Mouse (Mus musculus) kidney, adult 9 months (tissue): ENCODE measurements around the gene Nav1.

Experiments
- DNase-seq: peaks from one replicate; pipeline ENCODE4 v3.0.0; 2022

The Nav1 gene

GRCm38 (mm10) chr1:135581001-135581400 is 26.1 kb downstream of the Nav1 start:
- DNase-seq, result no peak

- DNase-seq, result no peak
These were observed 28.0 kb downstream of the Nav1 start for GRCm38 (mm10) chr1:135579111-135579510.

DNA sequence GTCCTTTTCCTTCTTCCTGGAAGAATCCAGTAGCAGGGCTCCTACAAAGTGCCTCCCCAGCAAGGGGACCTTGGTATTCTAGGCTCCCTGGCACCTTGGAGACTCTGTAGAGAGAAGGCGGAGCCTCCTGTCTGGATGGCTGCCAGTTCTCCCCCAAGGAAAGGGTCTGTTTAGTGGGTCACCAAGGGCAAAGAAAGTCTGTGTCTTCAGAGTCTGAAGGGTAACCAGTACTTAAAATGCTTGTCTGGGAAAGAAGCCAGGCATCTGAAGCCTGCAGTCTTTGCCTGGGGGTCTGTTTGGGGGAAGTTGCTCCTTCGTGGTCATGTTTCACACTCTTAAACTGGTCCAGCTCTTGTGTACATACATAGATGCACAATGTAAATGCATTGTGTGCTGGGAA is 29.3 kb downstream of the Nav1 start:
- DNase-seq, result no peak

- no peak for DNase-seq
These were observed 31.7 kb downstream of the Nav1 start for GRCm38 (mm10) chr1:135575393-135575792.

- no peak for DNase-seq
These were observed 32.5 kb downstream of the Nav1 start for GRCm38 (mm10) chr1:135574451-135575208.

DNA sequence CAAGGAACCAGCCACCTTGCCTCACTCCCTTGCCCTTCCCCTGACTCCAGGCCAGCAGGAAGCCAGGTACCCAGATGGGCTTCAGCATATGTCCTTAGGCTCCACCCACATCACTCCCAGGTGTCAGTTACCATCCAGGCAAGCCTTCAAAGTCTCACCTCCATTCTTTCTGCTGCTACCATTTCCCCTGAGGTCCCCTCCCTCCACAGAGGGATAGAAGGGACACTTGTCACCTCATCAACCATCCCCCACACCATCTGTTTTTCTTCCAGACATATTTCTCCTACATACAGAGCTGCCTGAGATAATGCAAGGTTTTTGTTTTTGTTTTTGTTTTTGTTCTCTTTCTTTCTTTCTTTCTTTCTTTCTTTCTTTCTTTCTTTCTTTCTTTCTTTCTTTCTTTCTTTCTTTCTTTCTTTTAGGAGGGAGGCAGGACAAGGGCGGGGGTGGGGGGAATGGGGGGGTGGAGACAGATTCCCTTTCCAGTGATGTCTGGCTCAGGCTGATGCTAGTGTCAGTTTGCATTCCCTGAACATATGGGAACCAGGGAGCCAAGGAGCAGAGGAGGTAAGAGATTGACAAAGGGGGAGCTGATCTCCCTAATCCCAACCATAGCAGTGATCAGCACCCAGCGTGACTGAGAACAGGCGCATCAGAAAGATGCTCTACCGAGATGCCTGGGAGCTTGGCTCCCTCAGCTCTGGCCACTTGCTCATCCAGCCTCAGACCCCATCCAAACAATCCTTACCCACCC is 34.8 kb downstream of the Nav1 start:
- no peak for DNase-seq

- no peak for DNase-seq
These were observed 39.0 kb downstream of the Nav1 start for GRCm38 (mm10) chr1:135568087-135568486.

DNA sequence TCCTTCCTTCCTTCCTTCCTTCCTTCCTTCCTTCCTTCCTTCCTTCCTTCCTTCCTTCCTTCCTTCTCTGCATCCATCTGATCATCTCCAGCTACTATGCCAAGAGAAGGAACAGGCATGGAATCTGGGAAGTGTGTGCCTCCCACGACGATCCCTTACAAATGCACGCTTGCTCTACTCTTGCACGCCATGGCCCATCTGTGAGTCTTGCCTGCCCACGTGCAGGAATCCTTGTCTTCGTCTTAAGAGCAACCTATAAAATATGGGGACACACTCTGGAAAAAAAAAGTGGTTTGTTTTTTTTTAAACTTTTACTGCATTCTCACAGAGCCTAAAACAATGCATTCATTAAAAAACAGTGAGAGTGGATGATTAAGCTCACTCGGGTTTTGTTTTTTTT is 40.5 kb downstream of the Nav1 start:
- DNase-seq, result no peak

DNA sequence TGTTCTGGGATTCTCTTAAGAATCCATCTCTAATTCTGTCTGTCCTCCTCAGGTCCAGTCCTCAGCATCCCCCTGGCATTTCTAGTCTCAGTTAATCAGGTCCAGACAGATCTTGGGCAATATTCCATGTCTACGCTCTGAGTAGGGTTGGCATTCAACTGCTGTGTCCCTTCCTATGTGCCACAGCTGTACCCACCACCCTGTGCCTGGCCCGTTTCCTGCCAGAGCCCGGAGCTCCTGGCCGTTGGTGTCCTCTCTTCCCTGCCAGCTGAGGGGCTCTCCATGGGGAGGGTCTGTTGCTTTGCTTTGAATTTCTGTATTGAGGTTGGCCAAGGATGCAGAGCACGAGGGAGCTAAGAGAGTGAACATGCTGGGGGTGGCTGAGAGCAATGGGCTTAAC is 41.3 kb downstream of the Nav1 start:
- DNase-seq, result no peak

GRCm38 (mm10) chr1:135564660-135565519 is 42.2 kb downstream of the Nav1 start:
- DNase-seq, result no peak

DNA sequence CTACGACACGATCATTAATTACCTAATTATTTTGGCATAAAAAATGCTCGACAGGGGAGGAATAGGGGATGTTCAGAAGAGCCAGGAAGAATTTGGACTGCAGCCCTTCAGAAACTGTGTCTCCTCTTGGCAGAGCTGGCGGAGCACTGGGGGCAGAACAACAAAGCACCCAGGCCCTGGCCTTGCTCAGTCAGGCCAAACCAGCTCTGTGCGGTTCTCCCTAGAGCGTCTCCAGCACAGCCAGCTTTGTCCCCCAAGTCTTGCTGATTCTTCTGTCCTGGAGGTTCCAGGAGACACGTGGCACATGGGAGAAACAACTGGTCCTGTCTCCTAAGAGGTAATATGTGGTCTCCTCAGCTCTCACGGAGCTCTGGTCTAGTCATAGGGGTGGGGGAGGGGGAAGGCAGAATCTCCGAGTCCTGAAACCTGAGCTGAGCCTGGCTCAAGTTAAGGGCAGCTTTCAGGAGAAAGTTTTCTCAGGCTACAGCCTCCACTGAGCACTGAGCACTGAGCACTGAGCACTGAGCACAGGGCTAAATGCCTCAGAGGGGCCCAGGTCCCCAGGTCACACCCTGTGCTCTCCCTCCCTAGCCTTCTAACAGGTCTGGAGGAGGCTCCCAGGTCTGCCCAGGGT is 43.2 kb downstream of the Nav1 start:
- DNase-seq, result peak; percentile 56

GRCm38 (mm10) chr1:135562982-135563650 is 44.0 kb downstream of the Nav1 start:
- peak; percentile 33 for DNase-seq

- DNase-seq, result peak; percentile 82
These were observed 45.0 kb downstream of the Nav1 start for GRCm38 (mm10) chr1:135562115-135562514.

GRCm38 (mm10) chr1:135561282-135561681 is 45.8 kb downstream of the Nav1 start:
- no peak for DNase-seq

DNA sequence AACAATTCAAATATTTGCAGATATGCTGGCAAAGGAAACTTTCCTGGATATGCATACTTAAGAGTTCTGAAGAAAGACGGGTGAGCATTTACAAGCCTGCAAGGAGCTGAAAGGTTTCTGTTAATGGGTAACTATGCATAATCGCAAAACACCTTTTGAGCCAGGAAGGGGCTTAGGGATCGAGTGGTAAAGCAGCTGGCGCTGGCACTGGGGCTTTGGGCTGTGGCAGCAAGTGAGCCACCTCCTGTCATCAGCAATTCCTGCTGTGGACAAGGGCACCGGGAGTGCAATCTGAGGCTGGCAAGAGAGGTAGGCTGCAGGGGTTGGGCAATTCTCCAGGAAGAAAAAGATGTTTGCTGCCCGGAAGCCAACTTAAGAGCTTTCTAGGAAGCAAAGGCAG is 49.1 kb downstream of the Nav1 start:
- peak; percentile 33 for DNase-seq

DNA sequence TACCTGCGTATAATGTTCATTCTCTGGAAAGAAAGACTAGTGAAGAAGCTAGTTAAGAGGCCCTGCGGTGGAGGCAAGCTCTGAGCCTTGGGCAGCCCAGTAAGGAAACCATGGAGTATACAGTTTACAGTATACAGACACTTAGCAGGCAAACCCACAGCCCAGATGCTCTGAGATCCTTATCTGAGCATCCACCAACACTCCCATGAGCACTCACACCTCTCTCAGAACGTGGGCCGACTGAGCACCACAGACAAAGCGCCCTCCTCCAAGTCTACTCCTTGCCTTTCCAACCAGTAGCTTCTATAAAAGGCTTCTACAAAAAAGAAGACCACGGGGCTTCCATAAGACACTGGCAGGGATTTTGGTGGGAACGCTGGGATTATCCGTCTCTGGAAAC is 51.2 kb downstream of the Nav1 start:
- DNase-seq, result no peak

- peak; percentile 32 for DNase-seq
These were observed 52.3 kb downstream of the Nav1 start for GRCm38 (mm10) chr1:135554632-135555260.

- DNase-seq, result no peak
These were observed 53.5 kb downstream of the Nav1 start for GRCm38 (mm10) chr1:135553615-135554014.

DNA sequence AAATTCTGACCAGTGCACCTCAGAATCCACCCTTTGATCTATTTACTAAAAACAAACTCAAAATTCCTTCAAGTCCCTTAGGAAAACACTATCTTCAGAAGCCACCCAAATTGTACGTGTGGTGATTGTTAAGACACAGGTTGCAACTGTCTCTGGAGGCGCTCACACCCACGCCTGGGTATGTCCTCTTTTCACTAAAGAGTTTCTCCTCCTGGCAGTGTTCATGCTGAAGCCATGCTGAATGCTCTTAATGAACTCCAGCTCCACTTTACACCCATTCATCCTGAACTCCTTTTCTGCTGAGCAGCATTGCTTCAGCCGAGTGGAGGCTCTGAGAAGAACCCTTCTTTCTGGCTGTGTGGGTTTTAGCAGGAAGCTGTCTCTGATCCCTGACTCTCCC is 53.9 kb downstream of the Nav1 start:
- DNase-seq, result no peak

DNA sequence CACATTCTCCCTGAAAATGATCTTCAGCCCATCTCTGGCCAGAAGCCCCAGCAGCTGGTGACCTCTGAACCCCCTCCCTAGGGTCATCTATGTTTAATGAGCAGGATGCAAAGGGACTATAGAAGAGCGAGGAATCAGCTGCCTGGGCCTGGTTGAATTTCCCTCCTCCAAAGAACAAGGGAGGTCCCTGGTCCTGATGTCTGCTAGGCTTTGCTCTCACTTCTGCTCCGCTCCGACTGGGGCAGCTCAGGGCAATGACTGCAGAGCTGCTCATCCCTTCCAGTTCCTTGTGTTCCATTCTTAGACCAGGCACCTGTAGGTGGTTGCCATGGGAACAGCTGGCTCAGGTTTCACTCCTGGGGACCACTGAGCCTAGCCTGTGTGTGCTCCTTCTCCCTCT is 56.2 kb downstream of the Nav1 start:
- DNase-seq, result no peak

GRCm38 (mm10) chr1:135548750-135549149 is 58.3 kb downstream of the Nav1 start:
- peak; percentile 93 for DNase-seq

DNA sequence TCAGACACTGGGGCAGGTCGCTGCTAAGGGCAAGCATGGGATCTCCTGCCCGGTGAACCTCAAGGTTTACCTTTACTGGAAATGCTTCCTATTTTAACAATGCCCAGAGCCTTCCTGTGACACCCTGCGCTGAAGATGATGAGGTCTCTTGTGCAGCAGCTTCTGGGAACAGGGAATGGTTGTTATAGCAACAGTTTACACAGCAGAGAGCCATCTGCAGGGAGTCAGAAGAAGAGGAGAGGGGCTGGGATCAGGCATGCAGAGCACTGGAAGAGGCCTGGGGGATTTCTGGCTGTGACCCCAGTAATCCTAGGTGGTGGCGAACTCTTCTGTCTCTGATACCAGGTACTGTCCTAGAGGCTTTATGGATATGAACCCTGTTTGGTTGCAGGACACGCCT is 61.0 kb downstream of the Nav1 start:
- DNase-seq, result no peak
